In genomic region chr10:128008207-128008889, GRCm38 (mm10) we compare ENCODE assay signal across 9 mouse cellular contexts. TPM values are rescaled to one million over a fixed set of nuclear protein-coding genes. Genes with fewer than 3 reads are reported as not detected.
DNase-seq lines count a peak whose midpoint lies in the region; ATAC-seq and TF ChIP-seq lines count a peak whose summit lies in the region.
"Had no signal": no experiment of that assay in that cellular context is flagged by ENCODE, and none has a peak within 500 bp of the region (broad histone marks: within the 10 kb centered on the region; RNA-seq: fewer than 3 reads in every experiment).

No protein-coding gene starts in this region.

- no peak; the same call in 1 of the 2 replicates for ATAC-seq in heart, embryonic 11.5 days (replicated peaks; ENCODE audit: insufficient number of reproducible peaks, low FRiP score, low TSS enrichment)
- ATAC-seq in granulocyte monocyte progenitor cell, adult 5-6 weeks (replicated peaks; ENCODE audit: poor library complexity, severe bottlenecking) = peak; percentile 92
- peak; percentile 74 for ATAC-seq in midbrain, embryonic 15.5 days (replicated peaks)

- H3K4me1 ChIP-seq in heart, embryonic 11.5 days (ENCODE audit: control insufficient read depth, insufficient read depth, low read length) = no peaks in the 10 kb centered on the region
- H3K4me1 ChIP-seq in kidney, adult 2 months (ENCODE audit: control insufficient read depth, insufficient read depth, low read length) = no peaks in the 10 kb centered on the region; the same call in 1 of the 2 replicates
- no peaks in the 10 kb centered on the region for H3K4me1 ChIP-seq in limb, embryonic 10.5 days
- H3K4me1 ChIP-seq in midbrain, embryonic 15.5 days = no peaks in the 10 kb centered on the region
- no peaks in the 10 kb centered on the region for H3K4me1 ChIP-seq in spleen, adult 2 months (ENCODE audit: control insufficient read depth, insufficient read depth, insufficient read length)

- 10% methylated on average over 4 of the region's 4 CpGs for WGBS in heart, embryonic 11.5 days (ENCODE audit: insufficient replicate concordance)
- WGBS in kidney, adult 2 months = 7% methylated on average over 4 of the region's 4 CpGs
- 15% methylated on average over 4 of the region's 4 CpGs for WGBS in limb, embryonic 10.5 days
- 11% methylated on average over 4 of the region's 4 CpGs for WGBS in midbrain, embryonic 15.5 days
- WGBS in spleen, adult 2 months = 12% methylated on average over 4 of the region's 4 CpGs

- no peak overlapping the region for H3K27ac ChIP-seq in heart, embryonic 11.5 days (ENCODE audit: low read depth, low read length)
- no peak overlapping the region for H3K27ac ChIP-seq in kidney, adult 2 months (ENCODE audit: insufficient read depth, low read depth, low read length)
- H3K27ac ChIP-seq in limb, embryonic 10.5 days = no peak overlapping the region
- no peak overlapping the region for H3K27ac ChIP-seq in midbrain, embryonic 15.5 days
- no peak overlapping the region for H3K27ac ChIP-seq in spleen, adult 2 months (ENCODE audit: insufficient read depth, low read length)

- no peak overlapping the region for H3K4me3 ChIP-seq in heart, embryonic 11.5 days (ENCODE audit: low read depth, low read length)
- no peak overlapping the region for H3K4me3 ChIP-seq in kidney, adult 2 months (ENCODE audit: insufficient read depth, low read depth, low read length)
- no peak overlapping the region for H3K4me3 ChIP-seq in limb, embryonic 10.5 days
- H3K4me3 ChIP-seq in midbrain, embryonic 15.5 days = no peak overlapping the region
- no peak overlapping the region for H3K4me3 ChIP-seq in spleen, adult 2 months (ENCODE audit: extremely low read depth, insufficient read depth, insufficient read length)

- TF ChIP-seq POLR2A in kidney, adult 2 months (IDR thresholded peaks at IDR 0.05; ENCODE audit: low read depth, low read length) = no peak
- TF ChIP-seq POLR2A in spleen, adult 2 months (IDR thresholded peaks at IDR 0.05; ENCODE audit: low read depth, low read length) = no peak

- no peak overlapping the region for H3K4me2 ChIP-seq in heart, embryonic 11.5 days
- H3K4me2 ChIP-seq in midbrain, embryonic 15.5 days = no peak overlapping the region

- H3K36me3 ChIP-seq in heart, embryonic 11.5 days (ENCODE audit: control insufficient read depth, insufficient read depth, low read length) = no peaks in the 10 kb centered on the region
- H3K36me3 ChIP-seq in kidney, adult 2 months (ENCODE audit: control insufficient read depth, insufficient read depth, low read length) = no peaks in the 10 kb centered on the region
- no peaks in the 10 kb centered on the region for H3K36me3 ChIP-seq in limb, embryonic 10.5 days
- H3K36me3 ChIP-seq in midbrain, embryonic 15.5 days (replicated peaks) = no peaks in the 10 kb centered on the region
- no peaks in the 10 kb centered on the region for H3K36me3 ChIP-seq in spleen, adult 2 months (ENCODE audit: control insufficient read depth, insufficient read depth, low read length)

- TF ChIP-seq CTCF in kidney, adult 2 months (conservative IDR thresholded peaks at IDR 0.05; ENCODE audit: insufficient read depth, insufficient read length, low read depth, low read length) = 0 out of 2 replicates have a peak, but pooled peaks have one; percentile 11
- peak; percentile 30; the same call in 1 of the 2 replicates for TF ChIP-seq CTCF in spleen, adult 2 months (IDR thresholded peaks at IDR 0.05; ENCODE audit: extremely low read depth, insufficient read depth, insufficient read length, insufficient replicate concordance)

- H3K9me3 ChIP-seq in heart, embryonic 11.5 days (replicated peaks; ENCODE audit: control insufficient read depth, low read length) = no peaks in the 10 kb centered on the region
- no peaks in the 10 kb centered on the region for H3K9me3 ChIP-seq in limb, embryonic 10.5 days (replicated peaks)
- no peaks in the 10 kb centered on the region for H3K9me3 ChIP-seq in midbrain, embryonic 15.5 days

- peak; percentile 87 for DNase-seq in heart, adult 11 months
- peak; percentile 76 for DNase-seq in embryo, embryonic 9.5 days (ENCODE audit: extremely low spot score)
- peak; percentile 82 for DNase-seq in kidney, adult 2 months
- peak; percentile 79 for DNase-seq in limb, embryonic 10.5 days (ENCODE audit: low spot score)
- peak; percentile 39 to 65 for DNase-seq in spleen, adult 2 months (ENCODE audit: low read depth in 1 of 2, low spot score in 2 of 2)

- no peak overlapping the region for H3K9ac ChIP-seq in heart, embryonic 11.5 days (ENCODE audit: low read depth, low read length)
- H3K9ac ChIP-seq in midbrain, embryonic 15.5 days = no peak overlapping the region

- no peaks in the 10 kb centered on the region for H3K27me3 ChIP-seq in heart, embryonic 11.5 days (ENCODE audit: control insufficient read depth, insufficient read depth, low read length)
- H3K27me3 ChIP-seq in kidney, adult 2 months (replicated peaks; ENCODE audit: control insufficient read depth, insufficient read depth, low read length) = no peaks in the 10 kb centered on the region
- no peaks in the 10 kb centered on the region for H3K27me3 ChIP-seq in limb, embryonic 10.5 days (ENCODE audit: low read depth, poor library complexity, severe bottlenecking)
- H3K27me3 ChIP-seq in midbrain, embryonic 15.5 days (replicated peaks) = no peaks in the 10 kb centered on the region
- H3K27me3 ChIP-seq in spleen, adult 2 months (ENCODE audit: control insufficient read depth, insufficient read depth, low read length) = no peaks in the 10 kb centered on the region

RNA-seq across cellular contexts. Expression of gene Hsd17b6, which starts 0.9 kb away (rescaled TPM):
- polyA plus RNA-seq in heart, embryonic 11.5 days (2014; fragmentation: Nextera tagmentation; extraction: Ambion mirVana) = not detected in 2 replicates
- not detected in 2 replicates for total RNA-seq in granulocyte monocyte progenitor cell, adult 5-6 weeks (2014; fragmentation: Nextera tagmentation)
- total RNA-seq in granulocyte monocyte progenitor cell, adult 5-6 weeks (2017) = not detected in 2 replicates
- not detected in 2 replicates for polyA plus RNA-seq in kidney, adult 2 months (2012; rRNA removed)
- polyA plus RNA-seq in limb, embryonic 10.5 days (2016; fragmentation: Nextera tagmentation; extraction: Ambion mirVana) = not detected in 2 replicates
- not detected in 2 replicates for polyA plus RNA-seq in midbrain, embryonic 15.5 days (2015; fragmentation: Nextera tagmentation; extraction: Ambion mirVana)
- polyA plus RNA-seq in spleen, adult 2 months (2012; rRNA removed) = not detected in 2 replicates
- polyA plus RNA-seq: testis, adult 2 months had no signal

RNA-seq across cellular contexts. Expression of gene Prim1, which starts 6.6 kb away (rescaled TPM):
- 56.0 and 61.4 TPM in 2 replicates for polyA plus RNA-seq in heart, embryonic 11.5 days (2014; fragmentation: Nextera tagmentation; extraction: Ambion mirVana)
- total RNA-seq in granulocyte monocyte progenitor cell, adult 5-6 weeks (2014; fragmentation: Nextera tagmentation) = 114 and 132 TPM in 2 replicates
- 121 and 124 TPM in 2 replicates for total RNA-seq in granulocyte monocyte progenitor cell, adult 5-6 weeks (2017)
- 3.4 and 3.6 TPM in 2 replicates for polyA plus RNA-seq in kidney, adult 2 months (2012; rRNA removed)
- 99.0 and 109 TPM in 2 replicates for polyA plus RNA-seq in limb, embryonic 10.5 days (2016; fragmentation: Nextera tagmentation; extraction: Ambion mirVana)
- polyA plus RNA-seq in midbrain, embryonic 15.5 days (2015; fragmentation: Nextera tagmentation; extraction: Ambion mirVana) = 37.2 and 41.8 TPM in 2 replicates
- polyA plus RNA-seq in spleen, adult 2 months (2012; rRNA removed) = 3.9 and 4.2 TPM in 2 replicates

RNA-seq across cellular contexts. Expression of gene Naca, which starts 27.0 kb away (rescaled TPM):
- polyA plus RNA-seq in heart, embryonic 11.5 days (2014; fragmentation: Nextera tagmentation; extraction: Ambion mirVana) = 678 and 713 TPM in 2 replicates
- 1,470 and 1,497 TPM in 2 replicates for total RNA-seq in granulocyte monocyte progenitor cell, adult 5-6 weeks (2014; fragmentation: Nextera tagmentation)
- 2,024 and 2,260 TPM in 2 replicates for total RNA-seq in granulocyte monocyte progenitor cell, adult 5-6 weeks (2017)
- 195 and 258 TPM in 2 replicates for polyA plus RNA-seq in kidney, adult 2 months (2012; rRNA removed)
- 898 and 1,037 TPM in 2 replicates for polyA plus RNA-seq in limb, embryonic 10.5 days (2016; fragmentation: Nextera tagmentation; extraction: Ambion mirVana)
- polyA plus RNA-seq in midbrain, embryonic 15.5 days (2015; fragmentation: Nextera tagmentation; extraction: Ambion mirVana) = 473 and 476 TPM in 2 replicates
- 124 and 171 TPM in 2 replicates for polyA plus RNA-seq in spleen, adult 2 months (2012; rRNA removed)

RNA-seq across cellular contexts. Expression of gene Ptges3, which starts 50.4 kb away (rescaled TPM):
- 354 and 377 TPM in 2 replicates for polyA plus RNA-seq in heart, embryonic 11.5 days (2014; fragmentation: Nextera tagmentation; extraction: Ambion mirVana)
- total RNA-seq in granulocyte monocyte progenitor cell, adult 5-6 weeks (2014; fragmentation: Nextera tagmentation) = 204 and 218 TPM in 2 replicates
- total RNA-seq in granulocyte monocyte progenitor cell, adult 5-6 weeks (2017) = 321 and 371 TPM in 2 replicates
- 28.2 and 32.5 TPM in 2 replicates for polyA plus RNA-seq in kidney, adult 2 months (2012; rRNA removed)
- 668 and 708 TPM in 2 replicates for polyA plus RNA-seq in limb, embryonic 10.5 days (2016; fragmentation: Nextera tagmentation; extraction: Ambion mirVana)
- 351 and 372 TPM in 2 replicates for polyA plus RNA-seq in midbrain, embryonic 15.5 days (2015; fragmentation: Nextera tagmentation; extraction: Ambion mirVana)
- 20.2 and 59.3 TPM in 2 replicates for polyA plus RNA-seq in spleen, adult 2 months (2012; rRNA removed)
